Mouse (Mus musculus): ENCODE results near the gene Arhgap18. TPM values are rescaled to one million over a fixed set of nuclear protein-coding genes. Genes with fewer than 3 reads are reported as not detected.

Arhgap18 gene
- polyA plus RNA-seq, 1 experiment, result not detected

DNA sequence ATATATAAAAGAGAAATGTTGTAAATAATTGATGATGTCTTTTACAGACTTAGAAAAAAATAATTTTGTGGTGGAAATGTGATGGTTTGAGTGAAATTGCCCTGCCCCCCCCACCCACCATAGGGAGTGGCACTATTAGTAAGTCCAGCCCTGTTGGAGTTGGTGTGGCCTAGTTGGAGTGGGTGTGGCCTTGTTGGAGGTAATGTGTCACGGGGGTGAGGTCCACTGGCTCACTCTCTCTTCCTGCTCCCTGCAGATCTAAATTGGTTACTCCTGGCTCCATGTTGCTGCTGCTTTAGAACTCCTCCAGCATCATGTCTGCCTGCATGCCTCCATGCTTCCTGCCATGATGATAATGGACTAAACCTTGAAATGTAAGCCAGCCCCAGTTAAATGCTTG, 186.3 kb downstream of the Arhgap18 start:
- Histone ChIP-seq H3K27ac (ENCODE audit: insufficient read depth, low read depth, low read length) (no peak overlapping the region), H3K4me1 (ENCODE audit: control insufficient read depth, insufficient read depth, low read length) (no peaks in the 10 kb centered on the region), H3K4me3 (ENCODE audit: insufficient read depth, low read depth, low read length) (no peak overlapping the region)
- no peak for TF ChIP-seq POLR2A (IDR thresholded peaks at IDR 0.05; ENCODE audit: insufficient read depth, low read depth, low read length)
- no peak for TF ChIP-seq CTCF (IDR thresholded peaks at IDR 0.05; ENCODE audit: insufficient read depth, low read depth, low read length)
- 79% methylated on average over 1 of the region's 1 CpGs for WGBS

DNA sequence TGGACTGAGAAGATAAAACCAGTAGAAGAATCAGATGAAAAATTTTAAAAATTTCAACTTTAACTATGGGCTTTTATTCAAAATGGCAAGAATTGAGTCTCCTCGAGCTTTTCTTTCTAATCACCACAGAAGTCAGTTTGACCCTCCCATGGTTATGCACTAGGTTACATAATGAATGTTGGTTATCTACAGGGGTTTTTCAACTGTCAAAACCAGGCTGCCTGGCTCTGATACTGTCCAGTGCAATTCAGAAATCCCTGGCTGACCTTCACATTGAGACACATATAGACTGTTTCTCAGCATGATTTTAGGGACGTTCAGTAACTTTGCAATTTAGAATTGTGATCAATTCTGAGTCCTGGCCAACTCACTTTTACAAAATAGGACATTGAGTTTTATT, 195.1 kb downstream of the Arhgap18 start:
- 77% methylated on average over 2 of the region's 2 CpGs for WGBS
- no peaks in the 10 kb centered on the region for H3K4me1 ChIP-seq (ENCODE audit: control insufficient read depth, insufficient read depth, low read length)
- H3K4me3 ChIP-seq (ENCODE audit: insufficient read depth, low read depth, low read length), result no peak overlapping the region
- TF ChIP-seq CTCF (IDR thresholded peaks at IDR 0.05; ENCODE audit: insufficient read depth, low read depth, low read length) (no peak), POLR2A (IDR thresholded peaks at IDR 0.05; ENCODE audit: insufficient read depth, low read depth, low read length) (no peak)
- no peak overlapping the region for H3K27ac ChIP-seq (ENCODE audit: insufficient read depth, low read depth, low read length)

DNA sequence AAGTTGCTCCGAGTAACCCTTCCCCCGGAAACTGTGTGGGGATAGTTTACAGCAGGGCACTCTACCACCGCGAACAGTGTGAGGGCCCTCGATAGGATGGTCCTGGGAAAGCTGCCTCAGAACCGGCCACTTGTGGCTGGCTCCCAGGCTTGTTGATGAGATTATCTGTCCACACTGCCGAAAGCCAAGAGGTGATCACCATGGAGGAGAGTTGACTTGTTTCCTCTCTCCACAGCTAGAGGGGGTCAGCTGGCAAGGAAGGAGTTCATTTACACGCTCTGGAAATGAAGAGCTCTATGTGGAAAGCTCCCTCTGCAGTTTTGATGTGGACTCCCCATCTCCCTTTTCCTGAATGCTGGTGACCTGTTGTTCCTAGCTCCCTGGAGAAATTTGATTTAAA, 196.4 kb downstream of the Arhgap18 start:
- Histone ChIP-seq H3K27ac (ENCODE audit: insufficient read depth, low read depth, low read length) (no peak overlapping the region), H3K4me3 (ENCODE audit: insufficient read depth, low read depth, low read length) (no peak overlapping the region), H3K4me1 (ENCODE audit: control insufficient read depth, insufficient read depth, low read length) (no peaks in the 10 kb centered on the region)
- no peak for TF ChIP-seq POLR2A (IDR thresholded peaks at IDR 0.05; ENCODE audit: insufficient read depth, low read depth, low read length)
- WGBS, result 83% methylated on average over 8 of the region's 8 CpGs

DNA sequence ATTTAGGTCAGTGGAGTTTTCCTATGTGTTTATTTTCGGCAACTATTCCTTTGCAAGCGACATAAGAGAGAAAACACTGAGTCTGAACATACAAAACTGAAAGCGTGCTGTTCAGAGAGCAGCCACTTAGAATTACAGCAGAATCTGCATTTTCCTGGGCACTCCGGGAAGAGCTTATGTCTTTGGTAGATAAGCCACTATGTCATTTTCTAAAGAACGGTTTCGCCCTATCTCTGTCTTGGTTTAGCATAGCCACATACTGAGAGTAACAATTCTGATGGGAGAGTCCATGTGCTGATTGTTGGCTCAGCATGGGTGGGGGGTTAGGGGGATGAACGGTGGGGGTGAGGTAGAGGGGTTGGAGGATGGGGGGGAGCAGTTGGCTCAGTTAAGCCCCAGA, 197.2 kb downstream of the Arhgap18 start:
- H3K27ac ChIP-seq (ENCODE audit: insufficient read depth, low read depth, low read length), result no peak overlapping the region
- H3K4me1 ChIP-seq (ENCODE audit: control insufficient read depth, insufficient read depth, low read length), result no peaks in the 10 kb centered on the region
- TF ChIP-seq CTCF (IDR thresholded peaks at IDR 0.05; ENCODE audit: insufficient read depth, low read depth, low read length) (no peak), POLR2A (IDR thresholded peaks at IDR 0.05; ENCODE audit: insufficient read depth, low read depth, low read length) (no peak)
- WGBS, result 69% methylated on average over 7 of the region's 7 CpGs
- no peak overlapping the region for H3K4me3 ChIP-seq (ENCODE audit: insufficient read depth, low read depth, low read length)

DNA sequence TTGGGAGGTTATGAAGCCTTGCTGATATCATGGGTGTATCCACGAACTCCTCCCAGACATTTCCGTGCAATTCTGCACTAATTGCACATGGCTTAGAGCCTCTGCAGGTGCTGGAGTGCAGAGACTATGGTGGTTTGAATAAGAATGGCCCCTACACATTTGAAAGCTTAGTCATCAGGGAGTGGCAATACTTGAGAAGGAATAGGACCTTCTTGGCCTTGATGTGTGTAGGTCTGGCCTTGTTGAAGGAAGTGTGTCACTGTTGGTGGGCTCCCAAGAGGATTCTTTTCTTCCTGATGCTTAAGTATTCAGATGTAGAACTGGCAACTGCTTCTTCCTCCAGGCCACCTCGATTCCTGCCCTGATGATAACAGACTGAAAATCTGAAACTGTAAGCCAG, 205.3 kb downstream of the Arhgap18 start:
- no peak for TF ChIP-seq CTCF (IDR thresholded peaks at IDR 0.05; ENCODE audit: insufficient read depth, low read depth, low read length)
- TF ChIP-seq POLR2A (IDR thresholded peaks at IDR 0.05; ENCODE audit: insufficient read depth, low read depth, low read length), result no peak
- Histone ChIP-seq H3K27ac (ENCODE audit: insufficient read depth, low read depth, low read length) (no peak overlapping the region), H3K4me1 (ENCODE audit: control insufficient read depth, insufficient read depth, low read length) (no peaks in the 10 kb centered on the region), H3K4me3 (ENCODE audit: insufficient read depth, low read depth, low read length) (no peak overlapping the region)
- WGBS, result 71% methylated on average over 3 of the region's 3 CpGs

All from olfactory bulb, adult 2 months (tissue).